ENCODE assay signal across 22 mouse cellular contexts in genomic region chr13:103459486-103460147, GRCm38 (mm10).
DNase-seq lines count a peak whose midpoint lies in the region; ATAC-seq and TF ChIP-seq lines count a peak whose summit lies in the region.
"Had no signal": no experiment of that assay in that cellular context is flagged by ENCODE, and none has a peak within 500 bp of the region (broad histone marks: within the 10 kb centered on the region; RNA-seq: fewer than 3 reads in every experiment).

No protein-coding gene starts in this region.

- no peak overlapping the region for H3K27ac ChIP-seq in forebrain, embryonic 14.5 days (ENCODE audit: low read depth, low read length)
- no peak overlapping the region for H3K27ac ChIP-seq in forebrain, postnatal 0 days (ENCODE audit: low read depth, low read length)
- H3K27ac ChIP-seq in lung, embryonic 16.5 days (ENCODE audit: low read length): peak overlapping the region; percentile 39; the same call in 1 of the 2 replicates
- H3K27ac ChIP-seq: embryonic facial prominence, embryonic 13.5 days; forebrain, embryonic 13.5 days; heart, adult 2 months; hindbrain, embryonic 10.5 days had no signal

- no peak overlapping the region for H3K4me2 ChIP-seq in forebrain, embryonic 14.5 days (ENCODE audit: low read length)
- no peak overlapping the region for H3K4me2 ChIP-seq in forebrain, postnatal 0 days (ENCODE audit: low read depth)
- H3K4me2 ChIP-seq in lung, embryonic 16.5 days (ENCODE audit: low read depth, low read length): no peak overlapping the region
- H3K4me2 ChIP-seq: embryonic facial prominence, embryonic 13.5 days; forebrain, embryonic 13.5 days; heart, embryonic 12.5 days had no signal

- no peaks in the 10 kb centered on the region for H3K9me3 ChIP-seq in forebrain, embryonic 14.5 days (replicated peaks; ENCODE audit: control insufficient read depth, low read length)
- H3K9me3 ChIP-seq in forebrain, postnatal 0 days (ENCODE audit: low read length): no peaks in the 10 kb centered on the region
- no peaks in the 10 kb centered on the region for H3K9me3 ChIP-seq in lung, embryonic 16.5 days (ENCODE audit: control insufficient read depth, low read length)
- H3K9me3 ChIP-seq: embryonic facial prominence, embryonic 13.5 days; forebrain, embryonic 13.5 days; heart, embryonic 12.5 days; hindbrain, embryonic 10.5 days had no signal

- WGBS in forebrain, embryonic 14.5 days: 84% methylated on average over 13 of the region's 13 CpGs
- 86% methylated on average over 13 of the region's 13 CpGs for WGBS in forebrain, postnatal 0 days
- WGBS in lung, embryonic 16.5 days: 59% methylated on average over 13 of the region's 13 CpGs

- no peak overlapping the region for H3K9ac ChIP-seq in forebrain, embryonic 14.5 days (ENCODE audit: low read length)
- no peak overlapping the region for H3K9ac ChIP-seq in forebrain, postnatal 0 days
- no peak overlapping the region for H3K9ac ChIP-seq in lung, embryonic 16.5 days (ENCODE audit: low read length)
- H3K9ac ChIP-seq: embryonic facial prominence, embryonic 13.5 days; forebrain, embryonic 13.5 days; heart, embryonic 12.5 days had no signal

- no peaks in the 10 kb centered on the region for H3K36me3 ChIP-seq in forebrain, embryonic 14.5 days (ENCODE audit: control insufficient read depth, insufficient read depth, low read length)
- no peaks in the 10 kb centered on the region for H3K36me3 ChIP-seq in forebrain, postnatal 0 days (ENCODE audit: insufficient read depth)
- H3K36me3 ChIP-seq in lung, embryonic 16.5 days (ENCODE audit: control insufficient read depth, insufficient read depth, low read length): no peaks in the 10 kb centered on the region
- H3K36me3 ChIP-seq: embryonic facial prominence, embryonic 13.5 days; heart, embryonic 12.5 days; hindbrain, embryonic 10.5 days had no signal

- no peaks in the 10 kb centered on the region for H3K27me3 ChIP-seq in forebrain, embryonic 14.5 days (replicated peaks; ENCODE audit: control insufficient read depth, insufficient read depth, low read length)
- H3K27me3 ChIP-seq in forebrain, postnatal 0 days (ENCODE audit: insufficient read depth, low read length): no peaks in the 10 kb centered on the region
- H3K27me3 ChIP-seq in lung, embryonic 16.5 days (ENCODE audit: control insufficient read depth, insufficient read depth, low read depth, low read length): no peaks in the 10 kb centered on the region
- H3K27me3 ChIP-seq: embryonic facial prominence, embryonic 13.5 days; forebrain, embryonic 13.5 days; heart, embryonic 12.5 days had no signal

- no peak for ATAC-seq in forebrain, embryonic 14.5 days
- no peak for ATAC-seq in forebrain, postnatal 0 days
- peak; percentile 84 for ATAC-seq in lung, embryonic 16.5 days (ENCODE audit: low read depth)
- ATAC-seq: CD4-positive, CD25-positive, alpha-beta regulatory T cell, adult 4 months; forebrain, embryonic 13.5 days; hindbrain, embryonic 16.5 days; inflammation-experienced regulatory T-cells, adult 6 months; Patski had no signal

- TF ChIP-seq CTCF in forebrain, postnatal 0 days (IDR thresholded peaks at IDR 0.05; ENCODE audit: low read depth): no peak

- H3K4me1 ChIP-seq in forebrain, embryonic 14.5 days (ENCODE audit: control insufficient read depth, insufficient read depth, low read length): no peaks in the 10 kb centered on the region
- no peaks in the 10 kb centered on the region for H3K4me1 ChIP-seq in forebrain, postnatal 0 days (ENCODE audit: insufficient read depth)
- 0 out of 2 replicates have a peak, but pooled peaks cover 2% of the 10 kb centered on the region for H3K4me1 ChIP-seq in lung, embryonic 16.5 days (replicated peaks; ENCODE audit: control insufficient read depth, insufficient read depth, low read length)
- H3K4me1 ChIP-seq: embryonic facial prominence, embryonic 13.5 days; forebrain, embryonic 13.5 days; heart, embryonic 12.5 days; hindbrain, embryonic 10.5 days had no signal

- DNase-seq in forebrain, embryonic 14.5 days (ENCODE audit: low spot score): peak; percentile 1
- no peak for DNase-seq in forebrain, postnatal 0 days
- DNase-seq in lung, postnatal 36 days: no peak
- peak; percentile 29 for DNase-seq in R1 (ENCODE audit: low read depth, low spot score)
- DNase-seq in gonadal fat pad, adult 2 months (ENCODE audit: low read depth): peak; percentile 86
- no peak for DNase-seq in right cerebral cortex, postnatal 4 days
- DNase-seq: adrenal gland, postnatal 14 days; B cell, adult 2 months; cerebellum, adult 11-12 months; cerebellum, adult 9-10 months; cerebellum, postnatal 36 days; gastrocnemius, postnatal 36 days; heart, adult 2 months had no signal

- no peak overlapping the region for H3K4me3 ChIP-seq in forebrain, embryonic 14.5 days (ENCODE audit: low read depth, low read length)
- H3K4me3 ChIP-seq in forebrain, postnatal 0 days (ENCODE audit: low read depth, low read length): no peak overlapping the region
- H3K4me3 ChIP-seq in lung, embryonic 16.5 days (ENCODE audit: low read length): no peak overlapping the region
- H3K4me3 ChIP-seq: embryonic facial prominence, embryonic 13.5 days; forebrain, embryonic 13.5 days; heart, adult 2 months; heart, embryonic 12.5 days; hindbrain, embryonic 10.5 days had no signal

Comparison
In these comparisons a context has a peak if more than half of its experiments do, and no peak if none do; other contexts are left out.
1. DNase-seq: peak in forebrain, embryonic 14.5 days (single experiment), R1 (single experiment) and gonadal fat pad, adult 2 months (single experiment); none in forebrain, postnatal 0 days (single experiment), lung, postnatal 36 days (single experiment) and right cerebral cortex, postnatal 4 days (single experiment).